8 mouse cellular contexts compared by ENCODE assay signal in the genomic region with DNA sequence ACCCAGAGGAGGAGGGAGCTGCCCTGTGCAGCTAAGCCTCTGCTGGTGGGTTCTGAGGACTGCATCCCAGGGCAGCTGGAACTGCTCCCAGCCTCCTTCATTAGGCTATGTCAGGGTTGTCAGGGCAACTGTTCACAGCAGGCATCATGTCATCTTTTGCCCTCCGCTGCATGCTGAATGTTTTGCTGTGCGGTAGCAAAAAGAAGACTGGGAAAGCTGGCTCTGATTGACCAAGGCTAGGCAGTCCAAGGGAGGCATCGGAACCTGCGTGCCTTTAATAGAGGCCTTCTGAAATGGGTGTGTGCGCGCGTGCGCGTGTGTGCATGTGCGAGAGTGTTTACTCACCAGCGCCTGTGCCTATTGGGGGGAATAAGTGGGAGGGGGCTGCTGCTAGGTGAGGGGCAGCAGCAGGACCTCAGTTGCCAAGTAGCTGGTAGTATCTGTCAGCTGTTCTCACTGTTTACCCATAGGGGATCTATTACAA. TPM values are rescaled to one million over a fixed set of nuclear protein-coding genes. Genes with fewer than 3 reads are reported as not detected.
DNase-seq lines count a peak whose midpoint lies in the region; ATAC-seq and TF ChIP-seq lines count a peak whose summit lies in the region.

No protein-coding gene starts in this region.

- ATAC-seq in hindbrain, embryonic 12.5 days (ENCODE audit: low FRiP score), result peak; percentile 98

- H3K9ac ChIP-seq in hindbrain, embryonic 12.5 days, result peak overlapping the region; percentile 40; the same call in 1 of the 2 replicates

- H3K9me3 ChIP-seq in hindbrain, embryonic 12.5 days (replicated peaks), result no peaks in the 10 kb centered on the region

- DNase-seq in ZHBTc4 (ENCODE audit: low read depth, low spot score), result peak; percentile 87
- peak; percentile 87 to 89 for DNase-seq in cerebellum, postnatal 25 days
- peak; percentile 74 to 82 for DNase-seq in frontal cortex, postnatal 14 days (ENCODE audit: low spot score in 2 of 2)
- peak; percentile 85 to 89 for DNase-seq in layer of hippocampus, postnatal 10 days (ENCODE audit: low spot score in 2 of 2)
- DNase-seq in lung, adult 2 months, result peak; percentile 47
- DNase-seq in ovary, postnatal 14 days (ENCODE audit: low spot score), result peak; percentile 54
- DNase-seq in spleen, adult 18-20 months, result no peak

- H3K4me3 ChIP-seq in hindbrain, embryonic 12.5 days, result peak overlapping the region; percentile 27
- H3K4me3 ChIP-seq in lung, adult 2 months (replicated peaks; ENCODE audit: extremely low read depth, low read depth, low read length), result no peak overlapping the region

- H3K27ac ChIP-seq in hindbrain, embryonic 12.5 days, result peak overlapping the region; percentile 55

- 21% methylated on average over 11 of the region's 11 CpGs for WGBS in hindbrain, embryonic 12.5 days
- 42% methylated on average over 11 of the region's 11 CpGs for WGBS in lung, adult 2 months

- no peaks in the 10 kb centered on the region; the same call in none of the 2 replicates for H3K27me3 ChIP-seq in hindbrain, embryonic 12.5 days

- TF ChIP-seq CTCF in lung, adult 2 months (IDR thresholded peaks at IDR 0.05; ENCODE audit: insufficient read depth, low read length), result peak; percentile 74

- H3K36me3 ChIP-seq in hindbrain, embryonic 12.5 days, result no peaks in the 10 kb centered on the region

- TF ChIP-seq POLR2A in lung, adult 2 months (IDR thresholded peaks at IDR 0.05; ENCODE audit: borderline replicate concordance, extremely low read depth, low read depth, low read length), result no peak

- H3K4me2 ChIP-seq in hindbrain, embryonic 12.5 days (replicated peaks), result peak overlapping the region; percentile 64

- peaks cover 21% of the 10 kb centered on the region for H3K4me1 ChIP-seq in hindbrain, embryonic 12.5 days
- no peaks in the 10 kb centered on the region for H3K4me1 ChIP-seq in lung, adult 2 months (ENCODE audit: control insufficient read depth, insufficient read depth, low read length)

RNA-seq across cellular contexts. Expression of a gene that starts 22.4 kb away (rescaled TPM):
- 10.5 and 12.3 TPM in 2 replicates for polyA plus RNA-seq in hindbrain, embryonic 12.5 days (2016; fragmentation: Nextera tagmentation; extraction: Ambion mirVana)
- 10 to 100 TPM; 42.3 to 49.4 TPM for total RNA-seq in layer of hippocampus, postnatal 10 days (2021)
- 13.4 and 13.6 TPM in 2 replicates for polyA plus RNA-seq in lung, adult 2 months (2012; rRNA removed)

Comparison
In these comparisons a context has a peak if more than half of its experiments do, and no peak if none do; other contexts are left out.
1. DNase-seq: peak in ZHBTc4 (single experiment), cerebellum, postnatal 25 days (2 of 2), frontal cortex, postnatal 14 days (2 of 2), layer of hippocampus, postnatal 10 days (2 of 2), lung, adult 2 months (single experiment) and ovary, postnatal 14 days (single experiment); none in spleen, adult 18-20 months (0 of 2).